Mouse (Mus musculus) lung, adult 2 months (tissue): ENCODE results near the gene Prnp.

Experiments
- CTCF ChIP-seq: fragments of 200-500 bp; IDR thresholded peaks from 2 replicates; pipeline ENCODE4 v1.5.1; 2011; ENCODE audit warnings: mild to moderate bottlenecking, low read length, control low read depth; ENCODE audit not compliant: insufficient read depth
- POLR2A ChIP-seq: fragments of 200-500 bp; IDR thresholded peaks from 2 replicates; pipeline ENCODE4 v1.6.1; 2011; ENCODE audit warnings: low read depth, mild to moderate bottlenecking, control low read depth, low read length, borderline replicate concordance; ENCODE audit errors: extremely low read depth

GRCm38 (mm10) chr2:131948916-131949639 is 39.4 kb downstream of the Prnp start:
- TF ChIP-seq POLR2A (no peak), CTCF (no peak)
